Comparison of ENCODE assay signal across 24 mouse cellular contexts in genomic region chr8:79748591-79748990, GRCm38 (mm10). TPM values are rescaled to one million over a fixed set of nuclear protein-coding genes. Genes with fewer than 3 reads are reported as not detected.
DNase-seq lines count a peak whose midpoint lies in the region; ATAC-seq and TF ChIP-seq lines count a peak whose summit lies in the region.
"Had no signal": no experiment of that assay in that cellular context is flagged by ENCODE, and none has a peak within 500 bp of the region (broad histone marks: within the 10 kb centered on the region; RNA-seq: fewer than 3 reads in every experiment).

No protein-coding gene starts in this region.

- peaks cover 6% of the 10 kb centered on the region; the same call in 1 of the 2 replicates for H3K36me3 ChIP-seq in lung, embryonic 14.5 days (ENCODE audit: insufficient read depth)

- TF ChIP-seq CTCF in lung, embryonic 14.5 days (IDR thresholded peaks at IDR 0.05; ENCODE audit: low read depth) = no peak
- TF ChIP-seq CTCF in lung, adult 2 months (IDR thresholded peaks at IDR 0.05; ENCODE audit: insufficient read depth, low read length) = no peak

- TF ChIP-seq POLR2A in lung, adult 2 months (IDR thresholded peaks at IDR 0.05; ENCODE audit: borderline replicate concordance, extremely low read depth, low read depth, low read length) = no peak

- no peak overlapping the region for H3K27ac ChIP-seq in lung, embryonic 14.5 days (ENCODE audit: low read depth)
- H3K27ac ChIP-seq: embryonic facial prominence, embryonic 10.5 days; embryonic facial prominence, embryonic 12.5 days; forebrain, embryonic 13.5 days; forebrain, embryonic 15.5 days had no signal

- no peaks in the 10 kb centered on the region for H3K27me3 ChIP-seq in lung, embryonic 14.5 days (ENCODE audit: insufficient read depth, low read length)
- H3K27me3 ChIP-seq: CH12.LX; embryonic facial prominence, embryonic 12.5 days; forebrain, embryonic 13.5 days; forebrain, embryonic 15.5 days; Patski had no signal

- no peak overlapping the region for H3K4me2 ChIP-seq in lung, embryonic 14.5 days
- H3K4me2 ChIP-seq: embryonic facial prominence, embryonic 12.5 days; forebrain, embryonic 13.5 days; forebrain, embryonic 15.5 days had no signal

- no peaks in the 10 kb centered on the region for H3K4me1 ChIP-seq in lung, embryonic 14.5 days (ENCODE audit: insufficient read depth)
- no peaks in the 10 kb centered on the region for H3K4me1 ChIP-seq in lung, adult 2 months (ENCODE audit: control insufficient read depth, insufficient read depth, low read length)
- H3K4me1 ChIP-seq: embryonic facial prominence, embryonic 12.5 days had no signal

- no peak for ATAC-seq in lung, embryonic 14.5 days (ENCODE audit: insufficient read depth)
- ATAC-seq: activated CD4-positive, CD25-positive, alpha-beta regulatory T cell, adult 4 months; CD4-positive, CD25-positive, alpha-beta regulatory T cell, adult 4 months; forebrain, embryonic 13.5 days; forebrain, embryonic 15.5 days; forebrain, postnatal 0 days; Patski had no signal

- H3K9me3 ChIP-seq in lung, embryonic 14.5 days (ENCODE audit: low read depth, low read length) = no peaks in the 10 kb centered on the region
- H3K9me3 ChIP-seq: embryonic facial prominence, embryonic 10.5 days; embryonic facial prominence, embryonic 12.5 days; forebrain, embryonic 13.5 days; forebrain, embryonic 15.5 days; G1E had no signal

- 41% methylated on average over 4 of the region's 4 CpGs for WGBS in lung, embryonic 14.5 days
- 65% methylated on average over 4 of the region's 4 CpGs for WGBS in lung, adult 2 months

- no peak overlapping the region for H3K9ac ChIP-seq in lung, embryonic 14.5 days
- H3K9ac ChIP-seq: embryonic facial prominence, embryonic 12.5 days; forebrain, embryonic 13.5 days; forebrain, embryonic 15.5 days; forebrain, postnatal 0 days had no signal

- no peak overlapping the region for H3K4me3 ChIP-seq in lung, embryonic 14.5 days (ENCODE audit: low read depth, low read length)
- no peak overlapping the region for H3K4me3 ChIP-seq in lung, adult 2 months (replicated peaks; ENCODE audit: extremely low read depth, low read depth, low read length)
- H3K4me3 ChIP-seq: embryonic facial prominence, embryonic 10.5 days; embryonic facial prominence, embryonic 12.5 days; forebrain, embryonic 13.5 days; forebrain, embryonic 15.5 days had no signal

- DNase-seq in embryo, embryonic 10.5 days (ENCODE audit: low spot score) = peak; percentile 8
- DNase-seq in embryo, embryonic 9.5 days (ENCODE audit: extremely low spot score) = no peak
- DNase-seq in lung, embryonic 14.5 days = peak; percentile 51
- DNase-seq in lung, adult 2 months = no peak
- DNase-seq in testis, postnatal 10 days (ENCODE audit: low spot score) = no peak
- DNase-seq: adrenal gland, adult 8-10 months; adrenal gland, postnatal 14 days; adrenal gland, postnatal 36 days; B cell, adult 2 months; cerebellum, adult 11-12 months; cerebellum, adult 2 months; cerebellum, adult 9-10 months; cerebellum, postnatal 10 days; cerebellum, postnatal 25 days; forebrain, postnatal 0 days had no signal

RNA-seq across cellular contexts. Expression of gene Anapc10, which starts 37.0 kb away (rescaled TPM):
- polyA plus RNA-seq in lung, embryonic 14.5 days (2014; fragmentation: Nextera tagmentation; extraction: Ambion mirVana) = 38.7 and 43.0 TPM in 2 replicates
- 0.72 and 1.4 TPM in 2 replicates for polyA plus RNA-seq in lung, adult 2 months (2012; rRNA removed)

RNA-seq across cellular contexts. Expression of gene Abce1, which starts 37.1 kb away (rescaled TPM):
- polyA plus RNA-seq in lung, embryonic 14.5 days (2014; fragmentation: Nextera tagmentation; extraction: Ambion mirVana) = 132 and 136 TPM in 2 replicates
- 8.0 and 13.0 TPM in 2 replicates for polyA plus RNA-seq in lung, adult 2 months (2012; rRNA removed)

Comparison
In these comparisons a context has a peak if more than half of its experiments do, and no peak if none do; other contexts are left out.
1. DNase-seq: peak in embryo, embryonic 10.5 days (single experiment) and lung, embryonic 14.5 days (single experiment); none in embryo, embryonic 9.5 days (single experiment), lung, adult 2 months (single experiment) and testis, postnatal 10 days (single experiment).
2. RNA of gene Anapc10, which starts 37.0 kb away (polyA plus RNA-seq): 38.7 to 43.0 TPM in lung, embryonic 14.5 days; 0.72 to 1.4 TPM in lung, adult 2 months; every median in the first group is over 10 times any median in the second.